Mouse (Mus musculus): Measurements from ENCODE around the gene Pola1. TPM values are rescaled to one million over a fixed set of nuclear protein-coding genes. Genes with fewer than 3 reads are reported as not detected.

Pola1 gene
- 16.3 TPM for polyA plus RNA-seq (2014; fragmentation: Illumina TruSeq; extraction: RNeasy Lipid Tissue Mini Kit (QIAGEN cat#74804); ENCODE audit: low read depth, low replicate concordance)

DNA sequence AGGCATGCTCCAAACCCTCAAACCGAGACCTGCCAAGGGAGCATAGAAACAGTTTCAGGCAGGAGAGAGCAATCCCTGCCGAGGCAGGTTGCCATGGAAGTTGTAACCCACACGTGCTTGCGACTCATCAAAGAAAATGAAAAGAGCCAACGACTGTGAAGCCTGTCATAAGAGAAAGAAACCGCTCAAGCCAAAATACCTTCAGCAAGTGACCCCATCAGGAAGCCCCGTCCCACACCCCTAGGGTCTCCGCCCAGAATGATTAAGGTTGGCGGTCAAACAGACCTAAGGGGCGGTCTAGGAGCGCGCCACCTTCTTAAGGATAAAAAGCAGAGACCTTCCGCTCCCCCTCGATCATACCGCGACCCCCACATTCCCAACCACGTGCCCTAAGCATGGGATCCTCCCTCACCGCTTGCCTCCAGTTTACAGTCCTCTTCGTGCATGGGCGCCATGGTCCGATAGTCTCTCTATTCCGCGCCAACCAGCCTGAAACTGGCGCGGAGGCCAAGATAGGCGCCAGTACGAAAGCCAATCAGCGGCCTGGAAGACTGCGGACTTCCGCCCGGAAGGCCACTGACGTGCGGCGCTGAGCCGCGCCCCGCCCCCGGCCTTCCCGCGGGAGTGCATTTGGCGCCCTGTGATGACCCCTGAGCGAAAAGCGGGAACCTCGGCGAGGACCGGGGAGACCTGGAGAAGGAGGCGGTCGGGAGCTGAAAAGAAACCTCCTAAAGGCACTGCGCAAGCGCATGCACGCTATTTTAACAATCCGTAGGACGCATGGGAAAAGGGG lies at the start of gene Pola1:
Pola1 (minus strand) TSS at position 499 of the 793 bp plus-strand sequence.

DNA sequence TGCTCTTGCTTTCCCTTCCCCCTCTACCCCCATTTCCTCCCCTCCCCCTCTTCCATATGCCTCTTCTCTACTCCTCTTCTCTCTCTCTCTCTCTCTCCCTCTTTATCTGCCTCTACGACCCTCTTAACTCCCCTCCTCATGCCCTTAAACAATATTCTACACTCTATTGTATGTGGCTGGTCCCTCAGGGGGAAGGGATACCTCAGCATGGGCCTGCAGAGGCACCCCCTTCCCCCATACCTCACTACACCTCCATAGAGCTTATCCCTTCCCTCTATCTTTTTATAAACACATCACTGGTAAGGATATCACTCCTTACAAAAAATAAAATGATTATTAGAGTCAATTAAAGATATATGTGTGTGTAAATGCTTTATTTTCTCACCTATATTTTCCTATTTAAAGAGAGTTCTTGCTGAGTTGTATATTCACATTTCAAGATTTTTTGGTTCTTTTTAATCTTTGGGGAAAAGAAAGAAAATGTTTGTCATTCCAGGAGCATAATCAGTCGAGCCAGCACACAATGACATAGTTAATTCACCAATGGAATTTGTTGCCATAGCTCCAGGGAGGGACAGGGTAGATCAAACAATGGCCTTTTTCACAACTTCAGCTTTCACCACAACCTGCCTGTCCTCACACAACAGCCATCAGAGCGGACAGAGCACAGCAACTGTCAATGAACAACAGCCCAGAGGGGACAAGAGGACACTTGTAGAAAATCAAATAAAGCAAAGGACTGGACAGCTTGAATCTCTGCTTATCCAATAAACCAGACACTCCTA lies 22.5 kb upstream of the Pola1 start, which contains the start of gene Pcyt1b:
Pcyt1b (plus strand) TSS at position 646 of the 785 bp plus-strand sequence.

DNA sequence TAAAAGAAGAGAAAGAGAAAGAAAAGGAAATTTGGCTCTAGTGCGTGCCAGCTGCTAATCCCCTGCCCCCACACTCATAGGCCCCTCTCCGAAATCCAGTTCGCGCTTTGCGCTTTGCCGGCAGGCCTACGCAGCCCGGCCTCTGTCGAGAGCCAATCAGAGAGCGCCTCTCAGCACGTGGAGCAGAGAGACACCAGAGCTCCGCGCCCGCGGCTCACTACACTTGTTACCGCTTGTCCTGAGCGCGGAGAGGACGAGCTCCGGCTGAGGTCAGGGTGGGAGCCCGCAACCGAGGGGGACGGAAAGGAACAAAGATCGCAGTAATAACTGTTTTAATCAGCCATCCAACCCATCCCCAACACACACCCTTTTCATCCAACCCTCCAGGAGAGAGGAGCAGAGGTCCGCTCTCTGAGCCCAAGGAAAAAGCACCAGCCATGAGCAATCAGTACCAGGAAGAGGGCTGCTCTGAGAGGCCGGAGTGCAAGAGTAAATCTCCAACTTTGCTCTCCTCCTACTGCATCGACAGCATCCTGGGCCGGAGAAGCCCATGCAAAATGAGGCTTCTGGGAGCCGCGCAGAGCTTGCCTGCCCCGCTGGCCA lies 345.6 kb downstream of the Pola1 start, which contains the start of gene Arx:
Arx (plus strand) TSS at position 155 of the 603 bp plus-strand sequence.

Other genes starting within 250 kb of the Pola1 start
- gene Pcyt1b, start 22.7 kb upstream of the Pola1 start, polyA plus RNA-seq (2014; fragmentation: Illumina TruSeq; extraction: RNeasy Lipid Tissue Mini Kit (QIAGEN cat#74804); ENCODE audit: low read depth, low replicate concordance) = 1.2 TPM
- gene Pdk3, start 200.0 kb upstream of the Pola1 start, polyA plus RNA-seq (2014; fragmentation: Illumina TruSeq; extraction: RNeasy Lipid Tissue Mini Kit (QIAGEN cat#74804); ENCODE audit: low read depth, low replicate concordance) = 45.5 TPM

Data from adrenal gland, adult 10 weeks (tissue).